Mouse (Mus musculus) CH12.LX (cell line): Measurements from ENCODE around the gene Sgms1.
A peak's percentile ranks its signal among the peaks of the same experiment; 100 is the strongest.

Experiments used
- CTCF ChIP-seq, 2 experiments: IDR thresholded peaks in 1 of 2; conservative IDR thresholded peaks in 1 of 2; 2 replicates each; pipeline ENCODE4 v1.5.1; 2011 to 2012; ENCODE audit warnings: low read depth in 2 of 2, low read length in 2 of 2, improper control_type of control experiment in 1 of 2, inconsistent platforms in 1 of 2, mild to moderate bottlenecking in 1 of 2, moderate library complexity in 1 of 2
- EP300 ChIP-seq: IDR thresholded peaks from 2 replicates; pipeline ENCODE4 v1.6.1; 2011; ENCODE audit warnings: low read length, improper control_type of control experiment
- HCFC1 ChIP-seq: IDR thresholded peaks from 2 replicates; pipeline ENCODE4 v1.6.1; 2012; ENCODE audit warnings: low read depth, mild to moderate bottlenecking, inconsistent platforms, low read length, improper control_type of control experiment
- IRF4 ChIP-seq: IDR thresholded peaks from 2 replicates; pipeline ENCODE4 v1.6.1; 2014; ENCODE audit warnings: low read depth, mild to moderate bottlenecking, inconsistent platforms, low read length, improper control_type of control experiment
- MAFK ChIP-seq: IDR thresholded peaks from 2 replicates; pipeline ENCODE4 v1.6.1; 2011; ENCODE audit warnings: low read length, improper control_type of control experiment; ENCODE audit not compliant: insufficient replicate concordance
- MAX ChIP-seq: IDR thresholded peaks from 2 replicates; pipeline ENCODE4 v1.6.1; 2011; ENCODE audit warnings: low read length, improper control_type of control experiment
- MYC ChIP-seq: IDR thresholded peaks from 2 replicates; pipeline ENCODE4 v1.6.1; 2011; ENCODE audit warnings: low read depth, mild to moderate bottlenecking, improper control_type of control experiment, low read length
- POLR2A ChIP-seq: IDR thresholded peaks from 2 replicates; pipeline ENCODE4 v1.6.1; 2011; ENCODE audit warnings: low read depth, mild to moderate bottlenecking, improper control_type of control experiment, low read length
- SIN3A ChIP-seq: IDR thresholded peaks from 2 replicates; pipeline ENCODE4 v1.6.1; 2012; ENCODE audit warnings: low read length, improper control_type of control experiment, inconsistent platforms
- TBP ChIP-seq: conservative IDR thresholded peaks from 2 replicates; pipeline ENCODE4 v1.6.1; 2011; ENCODE audit warnings: low read depth, low read length, improper control_type of control experiment
- TCF12 ChIP-seq: IDR thresholded peaks from 2 replicates; pipeline ENCODE4 v1.6.1; 2014; ENCODE audit warnings: low read depth, mild to moderate bottlenecking, inconsistent platforms, low read length, improper control_type of control experiment
- USF1 ChIP-seq: IDR thresholded peaks from 2 replicates; pipeline ENCODE4 v1.6.1; 2014; ENCODE audit warnings: low read depth, mild to moderate bottlenecking, inconsistent platforms, low read length, improper control_type of control experiment
- ZKSCAN1 ChIP-seq: IDR thresholded peaks from 2 replicates; pipeline ENCODE4 v1.6.1; 2012; ENCODE audit warnings: low read depth, inconsistent platforms, low read length, improper control_type of control experiment, borderline replicate concordance

- no peak for TF ChIP-seq SIN3A
- no peak for TF ChIP-seq CTCF (conservative IDR thresholded peaks at IDR 0.05 in 1 of 2, IDR thresholded peaks at IDR 0.05 in 1 of 2; ENCODE audit: low read depth in 2 of 2, low read length in 2 of 2)
- no peak for TF ChIP-seq USF1
- no peak for TF ChIP-seq MAFK
- TF ChIP-seq TBP = no peak
- TF ChIP-seq MAX = 0 out of 2 replicates have a peak, but pooled peaks have one; percentile 0
- TF ChIP-seq HCFC1 = no peak
- TF ChIP-seq POLR2A = no peak
- no peak for TF ChIP-seq EP300
- no peak for TF ChIP-seq TCF12
- no peak for TF ChIP-seq ZKSCAN1
- no peak for TF ChIP-seq MYC
- no peak for TF ChIP-seq IRF4
Observed at GRCm38 (mm10) chr19:32254204-32254603, 135.3 kb downstream of the Sgms1 start.
